Mouse (Mus musculus) 416B (cell line): ENCODE results near the gene Pkp2.

Experiments used
- DNase-seq: peaks from one replicate; pipeline ENCODE4 v3.0.0; 2011; ENCODE audit warnings: low read depth

The Pkp2 gene

GRCm38 (mm10) chr16:16261481-16261880 lies 48.4 kb downstream of the Pkp2 start:
- DNase-seq, result no peak

DNA sequence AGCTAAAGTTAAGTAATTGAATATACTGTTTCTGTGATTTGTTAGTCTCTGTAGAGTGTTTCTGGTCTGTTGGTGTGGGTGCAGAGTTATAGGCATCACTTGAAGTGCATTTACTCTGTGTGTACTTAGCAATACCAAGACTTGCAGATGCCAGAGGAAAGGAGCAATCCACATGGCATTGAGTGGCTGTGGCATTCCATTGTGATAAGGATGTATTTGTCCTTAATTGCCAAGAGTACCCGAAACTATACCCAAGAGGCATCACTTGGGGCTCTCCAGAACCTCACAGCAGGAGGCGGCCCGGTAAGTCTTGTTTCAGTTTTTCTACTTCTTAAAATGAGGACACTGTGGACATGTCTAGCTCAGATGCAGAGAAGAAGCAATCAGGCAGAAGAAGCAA lies 49.3 kb downstream of the Pkp2 start:
- DNase-seq, result no peak

GRCm38 (mm10) chr16:16272978-16273377 lies 59.9 kb downstream of the Pkp2 start:
- DNase-seq, result no peak

DNA sequence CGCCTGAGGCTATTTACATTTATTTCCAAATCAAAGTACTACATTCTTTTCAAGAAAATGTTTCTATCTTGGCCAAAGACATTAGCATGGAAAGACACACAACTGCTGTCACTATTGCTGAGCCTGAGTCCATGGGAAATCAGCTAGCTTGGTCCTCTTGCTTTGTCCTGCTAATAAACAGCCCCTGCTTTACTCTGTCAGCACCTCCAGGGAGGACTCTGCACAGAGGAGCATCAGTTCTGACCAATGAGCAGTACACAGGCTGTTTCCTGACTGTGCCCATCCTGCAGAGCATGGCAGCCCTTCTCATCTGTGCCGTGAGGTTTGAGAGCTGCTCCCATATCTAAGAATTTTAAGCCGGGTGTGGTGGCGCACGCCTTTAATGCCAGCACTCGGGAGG lies 60.6 kb downstream of the Pkp2 start:
- DNase-seq, result no peak

DNA sequence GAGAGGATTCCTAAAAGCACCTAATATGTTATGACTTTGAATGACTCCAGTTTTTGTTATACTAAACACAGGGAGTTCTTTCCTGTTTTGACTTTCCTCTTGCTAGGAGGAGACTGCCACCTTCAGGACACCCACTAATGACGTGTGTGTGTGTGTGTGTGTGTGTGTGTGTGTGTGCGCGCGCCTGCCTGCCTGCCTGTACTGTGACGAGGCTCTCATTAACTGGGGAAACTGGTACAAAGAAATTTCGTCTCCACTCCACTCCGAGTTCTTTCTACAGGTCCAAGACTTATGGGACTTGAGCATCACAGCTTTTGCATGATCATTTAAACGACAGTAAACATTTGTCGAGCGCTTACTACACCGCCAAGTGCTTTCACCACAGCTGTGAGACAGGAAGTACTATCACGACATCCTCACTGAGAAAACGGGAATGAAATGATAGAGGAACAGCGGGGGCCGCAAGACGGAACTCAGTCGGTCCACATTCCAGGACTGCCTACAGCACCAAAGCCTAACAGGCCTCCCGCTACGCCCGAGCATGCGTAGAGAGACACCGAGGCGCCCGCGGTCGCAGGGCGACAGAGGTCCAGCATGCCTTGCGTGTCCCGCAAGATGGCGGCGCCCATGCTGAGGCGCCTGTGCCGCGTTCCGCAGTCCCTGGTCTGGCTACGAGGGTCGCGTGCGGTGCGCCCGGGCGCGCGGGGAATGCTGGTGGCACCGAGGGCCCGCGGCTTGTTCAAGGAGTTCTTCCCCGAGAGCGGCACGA lies 89.4 kb downstream of the Pkp2 start, which contains the start of gene Yars2:
TSS of gene Yars2 (plus strand) at position 597 of the 769 bp plus-strand sequence.
- peak; percentile 93 for DNase-seq

DNA sequence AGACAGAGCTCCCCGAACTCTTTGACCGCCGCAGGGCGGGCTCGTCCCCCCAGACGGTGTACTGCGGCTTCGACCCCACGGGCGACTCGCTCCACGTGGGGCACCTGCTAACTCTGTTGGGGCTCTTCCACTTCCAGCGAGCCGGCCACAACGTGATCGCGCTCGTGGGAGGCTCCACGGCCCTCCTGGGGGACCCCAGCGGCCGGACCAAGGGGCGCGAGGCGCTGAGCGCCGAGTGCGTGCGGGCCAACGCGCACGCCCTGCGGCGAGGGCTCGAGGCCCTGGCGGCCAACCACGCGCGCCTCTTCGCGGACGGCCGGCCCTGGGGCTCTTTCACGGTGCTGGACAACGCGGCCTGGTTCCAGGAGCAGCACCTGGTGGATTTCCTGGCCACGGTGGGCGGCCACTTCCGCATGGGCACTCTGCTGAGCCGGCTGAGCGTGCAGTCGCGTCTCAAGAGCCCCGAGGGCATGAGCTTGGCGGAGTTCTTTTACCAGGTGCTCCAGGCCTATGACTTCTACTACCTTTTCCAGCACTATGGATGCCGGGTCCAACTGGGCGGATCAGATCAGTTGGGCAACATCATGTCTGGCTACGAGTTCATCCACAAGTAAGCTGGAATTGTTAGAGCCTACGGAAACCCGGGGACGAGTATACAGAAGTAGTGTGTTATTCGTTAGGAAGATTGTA lies 90.2 kb downstream of the Pkp2 start:
- DNase-seq, result peak; percentile 65

GRCm38 (mm10) chr16:16303888-16304287 lies 90.8 kb downstream of the Pkp2 start:
- DNase-seq, result peak; percentile 72

DNA sequence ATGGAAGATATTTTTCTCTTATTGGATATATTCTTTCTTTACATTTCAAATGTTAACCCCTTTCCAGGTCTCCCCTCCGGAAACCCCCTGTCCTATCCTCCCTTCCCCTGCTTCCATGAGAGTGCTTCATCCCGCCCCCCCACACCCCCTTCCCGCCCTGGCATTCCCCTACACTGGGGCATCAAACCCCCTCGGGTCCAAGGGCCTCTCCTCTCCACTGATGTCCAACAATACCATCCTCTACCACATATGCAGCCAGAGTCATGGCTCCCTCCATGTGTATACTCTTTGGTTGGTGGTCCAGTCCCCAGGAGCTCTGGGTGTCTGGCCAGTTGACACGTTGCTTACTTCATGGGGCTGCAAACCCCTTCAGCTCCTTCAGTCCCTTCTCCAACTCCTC lies 98.2 kb downstream of the Pkp2 start:
- no peak for DNase-seq
